Mouse (Mus musculus): Measurements from ENCODE around the gene Glyctk. TPM values are rescaled to one million over a fixed set of nuclear protein-coding genes. Genes with fewer than 3 reads are reported as not detected.

The Glyctk gene
- polyA plus RNA-seq, 1 experiment from 2014 or later = 1.9 TPM

- no peaks in the 10 kb centered on the region for H3K27me3 ChIP-seq (ENCODE audit: low read depth, poor library complexity, severe bottlenecking)
- no peaks in the 10 kb centered on the region for H3K9me3 ChIP-seq (replicated peaks)
- 93% methylated on average over 8 of the region's 8 CpGs for WGBS
- peaks cover 85% of the 10 kb centered on the region for H3K36me3 ChIP-seq
- H3K4me1 ChIP-seq = peaks cover 21% of the 10 kb centered on the region
- no peak overlapping the region for H3K4me3 ChIP-seq
- no peak overlapping the region for H3K27ac ChIP-seq
- DNase-seq (ENCODE audit: low spot score) = no peak
These were observed 36.2 kb upstream of the Glyctk start for GRCm38 (mm10) chr9:106193930-106194807.

- 91% methylated on average over 1 of the region's 1 CpGs for WGBS
- Histone ChIP-seq H3K36me3 (peaks cover 96% of the 10 kb centered on the region), H3K27me3 (ENCODE audit: low read depth, poor library complexity, severe bottlenecking) (no peaks in the 10 kb centered on the region), H3K9me3 (replicated peaks) (no peaks in the 10 kb centered on the region), H3K4me3 (no peak overlapping the region), H3K4me1 (peaks cover 11% of the 10 kb centered on the region), H3K27ac (no peak overlapping the region)
- no peak for DNase-seq (ENCODE audit: low spot score)
These were observed 35.1 kb upstream of the Glyctk start for GRCm38 (mm10) chr9:106192998-106193397.

DNA sequence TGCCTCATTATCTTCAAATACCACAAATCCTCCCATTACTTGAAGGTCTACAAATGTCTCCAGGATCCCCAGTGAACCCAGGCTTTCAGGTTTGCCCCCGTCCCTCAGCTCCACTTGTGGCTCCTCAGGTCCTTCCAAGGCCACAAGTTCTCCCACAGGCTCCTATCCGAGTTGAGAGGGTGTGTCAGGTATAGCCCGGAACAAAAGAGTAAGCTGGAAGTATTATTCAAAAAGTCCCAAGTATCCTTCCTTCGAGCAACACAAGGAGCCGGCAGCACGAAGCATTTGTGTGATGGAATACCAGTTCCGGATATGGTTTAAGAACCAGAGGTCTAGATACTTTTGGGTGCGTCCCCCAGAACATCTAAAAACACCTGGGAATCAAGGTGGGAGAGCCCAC, 34.1 kb upstream of the Glyctk start:
- Histone ChIP-seq H3K27me3 (ENCODE audit: low read depth, poor library complexity, severe bottlenecking) (no peaks in the 10 kb centered on the region), H3K4me1 (peaks cover under 1% of the 10 kb centered on the region), H3K27ac (no peak overlapping the region), H3K9me3 (replicated peaks) (no peaks in the 10 kb centered on the region), H3K4me3 (no peak overlapping the region), H3K36me3 (peaks cover 98% of the 10 kb centered on the region)
- 92% methylated on average over 8 of the region's 8 CpGs for WGBS
- no peak for DNase-seq (ENCODE audit: low spot score)

GRCm38 (mm10) chr9:106191355-106191754, 33.4 kb upstream of the Glyctk start:
- Histone ChIP-seq H3K36me3 (peaks cover 98% of the 10 kb centered on the region), H3K4me3 (no peak overlapping the region), H3K27ac (no peak overlapping the region), H3K4me1 (no peaks in the 10 kb centered on the region), H3K9me3 (replicated peaks) (no peaks in the 10 kb centered on the region), H3K27me3 (ENCODE audit: low read depth, poor library complexity, severe bottlenecking) (no peaks in the 10 kb centered on the region)
- 95% methylated on average over 1 of the region's 1 CpGs for WGBS
- DNase-seq (ENCODE audit: low spot score) = no peak

DNA sequence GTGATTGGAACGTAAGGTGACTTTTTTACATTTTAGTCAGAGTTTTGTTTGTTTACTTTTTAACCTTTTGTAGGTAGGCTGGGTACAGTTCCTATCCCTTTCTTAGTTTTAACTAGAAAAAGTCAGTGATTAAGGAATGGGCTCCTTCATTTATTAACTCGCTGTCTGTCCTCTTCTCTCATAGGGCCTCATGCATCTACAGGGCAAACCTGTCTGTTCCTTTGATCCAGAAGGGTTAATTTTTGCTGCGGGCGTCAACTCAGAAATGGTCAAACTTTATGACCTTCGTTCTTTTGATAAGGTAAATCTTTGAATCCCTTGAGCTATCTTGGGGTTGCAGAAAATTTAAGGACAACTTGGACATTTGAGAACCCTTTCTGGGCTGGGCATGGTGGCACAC, 26.1 kb upstream of the Glyctk start:
- WGBS = 95% methylated on average over 5 of the region's 5 CpGs
- H3K27me3 ChIP-seq (ENCODE audit: low read depth, poor library complexity, severe bottlenecking) = no peaks in the 10 kb centered on the region
- no peaks in the 10 kb centered on the region for H3K4me1 ChIP-seq
- H3K4me3 ChIP-seq = no peak overlapping the region
- no peak overlapping the region for H3K27ac ChIP-seq
- H3K36me3 ChIP-seq = peaks cover 100% of the 10 kb centered on the region
- no peak for DNase-seq (ENCODE audit: low spot score)
- no peaks in the 10 kb centered on the region for H3K9me3 ChIP-seq (replicated peaks)

DNA sequence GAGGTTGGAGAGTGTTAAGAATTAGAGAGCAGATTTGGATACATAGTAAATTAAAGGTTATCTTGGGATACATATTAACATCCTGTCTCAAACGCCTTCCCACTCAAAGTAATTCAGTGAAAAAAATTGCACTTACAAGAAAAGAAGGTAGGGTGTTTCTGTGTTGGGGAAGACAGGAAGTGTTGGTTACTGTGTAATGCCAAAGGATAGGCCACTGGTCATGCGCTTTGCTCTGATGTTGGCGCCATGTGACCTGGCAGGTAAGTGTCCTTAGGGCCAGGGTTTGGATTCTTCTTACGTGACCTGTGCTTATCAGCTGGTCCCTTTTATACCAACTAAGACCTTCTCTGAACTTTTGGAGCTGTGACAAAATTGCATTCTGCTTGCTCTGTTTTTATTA, 24.2 kb upstream of the Glyctk start:
- Histone ChIP-seq H3K27me3 (ENCODE audit: low read depth, poor library complexity, severe bottlenecking) (no peaks in the 10 kb centered on the region), H3K4me1 (peaks cover 3% of the 10 kb centered on the region), H3K4me3 (no peak overlapping the region), H3K27ac (no peak overlapping the region), H3K9me3 (replicated peaks) (no peaks in the 10 kb centered on the region), H3K36me3 (peaks cover 99% of the 10 kb centered on the region)
- WGBS = 95% methylated on average over 4 of the region's 4 CpGs
- no peak for DNase-seq (ENCODE audit: low spot score)

DNA sequence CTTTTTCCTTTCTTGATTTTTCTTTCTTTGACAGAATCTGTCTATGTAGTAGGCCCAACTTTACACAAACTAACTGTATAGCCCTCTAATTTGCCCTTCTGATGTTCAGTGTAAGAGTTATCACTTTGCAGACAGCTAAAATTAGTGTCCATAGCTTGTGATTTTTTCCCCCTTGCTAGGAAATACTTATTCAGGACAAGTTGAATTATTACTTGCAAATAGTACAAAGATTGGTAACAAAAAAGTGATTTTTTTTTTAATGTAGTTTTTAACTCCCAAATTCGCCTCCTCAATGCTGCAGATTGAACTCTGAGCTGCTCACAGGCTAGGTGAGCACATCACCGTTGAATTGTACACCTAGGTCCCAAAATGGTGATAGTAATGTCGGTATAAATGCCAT, 22.0 kb upstream of the Glyctk start:
- H3K27me3 ChIP-seq (ENCODE audit: low read depth, poor library complexity, severe bottlenecking) = no peaks in the 10 kb centered on the region
- no peak overlapping the region for H3K27ac ChIP-seq
- H3K4me1 ChIP-seq = peaks cover 24% of the 10 kb centered on the region
- no peak for DNase-seq (ENCODE audit: low spot score)
- H3K9me3 ChIP-seq (replicated peaks) = no peaks in the 10 kb centered on the region
- WGBS = 95% methylated on average over 3 of the region's 3 CpGs
- H3K4me3 ChIP-seq = no peak overlapping the region
- H3K36me3 ChIP-seq = peaks cover 90% of the 10 kb centered on the region

DNA sequence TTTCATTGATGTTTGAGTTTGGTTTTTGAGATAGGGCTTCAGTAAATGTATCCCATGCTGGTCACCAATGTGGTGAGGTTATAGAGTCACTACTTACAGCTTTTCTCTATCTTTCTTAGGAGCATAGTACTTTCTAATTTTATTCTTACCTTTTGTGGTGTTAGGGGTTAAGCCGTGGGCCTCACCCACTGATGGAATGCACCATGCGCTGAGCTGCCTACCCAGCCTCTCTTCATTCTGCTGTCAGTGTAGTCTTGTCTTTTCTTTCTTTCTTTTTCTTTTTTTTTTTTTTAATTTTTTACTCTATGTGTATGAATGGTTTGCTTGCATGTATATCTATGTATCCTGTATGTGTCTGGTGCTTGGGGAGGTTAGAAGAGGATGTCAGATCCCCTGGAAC, 21.5 kb upstream of the Glyctk start:
- H3K4me3 ChIP-seq = no peak overlapping the region
- no peak overlapping the region for H3K27ac ChIP-seq
- peaks cover 28% of the 10 kb centered on the region for H3K4me1 ChIP-seq
- no peak for DNase-seq (ENCODE audit: low spot score)
- H3K27me3 ChIP-seq (ENCODE audit: low read depth, poor library complexity, severe bottlenecking) = no peaks in the 10 kb centered on the region
- H3K9me3 ChIP-seq (replicated peaks) = no peaks in the 10 kb centered on the region
- 98% methylated on average over 2 of the region's 2 CpGs for WGBS
- peaks cover 85% of the 10 kb centered on the region for H3K36me3 ChIP-seq

DNA sequence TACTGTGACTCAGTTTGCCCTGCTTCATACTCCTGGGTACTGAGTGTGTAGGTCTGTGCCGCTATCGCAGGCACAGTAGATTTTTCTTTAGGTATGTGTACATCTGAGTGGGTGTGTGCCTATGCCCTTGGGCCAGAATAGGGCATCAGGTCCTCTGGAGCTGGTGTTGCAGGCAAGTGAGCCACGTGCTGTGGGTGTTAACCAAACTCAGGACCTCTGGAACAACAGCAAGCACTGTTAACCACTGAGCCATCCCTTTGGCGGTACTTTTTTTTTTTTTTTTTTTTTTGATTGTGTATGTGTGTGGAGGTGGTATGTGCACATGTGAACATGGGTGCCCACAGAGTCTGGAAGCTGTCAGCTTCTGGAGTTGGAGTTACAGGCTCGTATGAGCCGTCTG, 19.9 kb upstream of the Glyctk start:
- Histone ChIP-seq H3K36me3 (peaks cover 76% of the 10 kb centered on the region), H3K4me3 (no peak overlapping the region), H3K27ac (no peak overlapping the region), H3K27me3 (ENCODE audit: low read depth, poor library complexity, severe bottlenecking) (no peaks in the 10 kb centered on the region), H3K9me3 (replicated peaks) (no peaks in the 10 kb centered on the region), H3K4me1 (peaks cover 43% of the 10 kb centered on the region)
- 95% methylated on average over 6 of the region's 6 CpGs for whole genome bisulfite sequencing
- DNase-seq (ENCODE audit: low spot score) = no peak

DNA sequence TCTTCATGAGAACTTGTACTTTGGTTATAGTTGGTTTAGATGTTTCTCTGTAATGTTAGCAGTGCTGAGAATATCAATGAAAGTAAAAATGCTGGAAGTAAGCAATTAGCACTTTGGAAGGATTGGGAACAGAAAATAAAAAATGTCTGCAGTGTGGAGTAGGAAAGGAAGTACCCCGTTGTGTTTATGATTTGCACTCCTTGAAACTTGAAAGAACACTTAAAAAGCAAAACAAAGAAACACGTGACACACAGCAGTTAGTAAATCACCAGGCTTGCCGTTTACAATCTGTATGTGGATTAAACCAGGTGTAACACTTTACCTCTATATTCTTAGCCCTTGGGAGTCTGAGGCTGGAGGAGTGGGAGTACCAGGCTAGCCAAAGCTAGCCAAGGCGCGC, 18.8 kb upstream of the Glyctk start:
- Histone ChIP-seq H3K4me1 (peaks cover 48% of the 10 kb centered on the region), H3K4me3 (no peak overlapping the region), H3K27me3 (ENCODE audit: low read depth, poor library complexity, severe bottlenecking) (no peaks in the 10 kb centered on the region), H3K27ac (no peak overlapping the region), H3K36me3 (peaks cover 65% of the 10 kb centered on the region), H3K9me3 (replicated peaks) (no peaks in the 10 kb centered on the region)
- no peak for DNase-seq (ENCODE audit: low spot score)
- 71% methylated on average over 5 of the region's 5 CpGs for WGBS

DNA sequence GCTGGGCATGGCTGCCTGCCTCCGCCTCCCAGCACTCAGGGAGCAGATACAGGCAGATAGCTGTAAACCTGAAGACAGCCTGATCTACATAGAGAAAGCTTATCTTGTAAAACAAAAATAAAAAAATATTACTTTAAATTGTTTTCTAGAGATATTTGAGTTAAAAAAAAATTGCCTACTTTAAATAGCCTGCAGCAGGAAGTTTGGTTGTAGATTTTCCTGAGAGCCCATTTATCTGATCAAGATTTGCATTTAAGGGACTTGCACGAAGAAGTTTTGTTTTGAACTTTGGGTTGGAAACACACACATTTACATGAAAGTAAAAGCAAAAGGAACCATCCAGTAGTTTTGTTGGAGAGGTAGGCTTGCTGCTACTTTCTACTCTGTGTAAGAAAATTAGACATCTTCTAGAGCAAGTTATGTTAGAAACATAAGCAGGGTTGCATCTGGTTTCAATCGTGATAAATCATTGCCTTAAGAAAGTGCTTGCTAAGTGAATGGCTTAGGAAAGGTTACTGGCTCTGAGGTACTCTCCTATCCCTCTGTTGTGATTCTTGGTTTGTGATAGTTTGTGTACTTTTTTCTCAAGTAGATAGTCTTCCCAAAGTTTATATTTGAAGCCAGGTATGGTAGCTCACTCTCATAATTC, 17.7 kb upstream of the Glyctk start:
- 85% methylated on average over 3 of the region's 3 CpGs for WGBS
- no peak overlapping the region for H3K27ac ChIP-seq
- no peak overlapping the region for H3K4me3 ChIP-seq
- peaks cover 48% of the 10 kb centered on the region for H3K4me1 ChIP-seq
- no peaks in the 10 kb centered on the region for H3K27me3 ChIP-seq (ENCODE audit: low read depth, poor library complexity, severe bottlenecking)
- H3K9me3 ChIP-seq (replicated peaks) = no peaks in the 10 kb centered on the region
- peaks cover 54% of the 10 kb centered on the region for H3K36me3 ChIP-seq
- no peak for DNase-seq (ENCODE audit: low spot score)

DNA sequence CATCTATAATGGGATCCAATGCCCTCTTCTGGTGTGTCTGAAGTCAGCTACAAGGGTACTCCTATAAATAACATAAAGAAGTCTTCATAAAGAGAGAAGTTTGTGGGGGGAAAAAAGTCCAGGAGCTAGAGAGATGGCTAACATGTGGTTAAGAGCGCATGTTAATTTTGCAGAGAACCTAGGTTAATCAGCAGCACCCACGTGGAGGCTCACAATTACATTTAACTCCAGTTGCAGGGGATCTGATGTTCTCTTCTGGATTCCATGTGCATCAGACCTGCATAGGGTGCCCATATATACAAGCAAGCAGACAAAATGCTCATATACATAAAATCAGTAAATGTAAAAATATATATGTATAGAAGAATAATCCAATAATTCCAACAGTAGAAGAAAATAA, 15.4 kb upstream of the Glyctk start:
- Histone ChIP-seq H3K27ac (no peak overlapping the region), H3K9me3 (replicated peaks) (no peaks in the 10 kb centered on the region), H3K36me3 (peaks cover 31% of the 10 kb centered on the region), H3K4me3 (peak overlapping the region; percentile 94; the same call in 1 of the 2 replicates), H3K27me3 (ENCODE audit: low read depth, poor library complexity, severe bottlenecking) (no peaks in the 10 kb centered on the region), H3K4me1 (peaks cover 55% of the 10 kb centered on the region)
- 82% methylated on average over 2 of the region's 2 CpGs for WGBS
- DNase-seq (ENCODE audit: low spot score) = no peak

DNA sequence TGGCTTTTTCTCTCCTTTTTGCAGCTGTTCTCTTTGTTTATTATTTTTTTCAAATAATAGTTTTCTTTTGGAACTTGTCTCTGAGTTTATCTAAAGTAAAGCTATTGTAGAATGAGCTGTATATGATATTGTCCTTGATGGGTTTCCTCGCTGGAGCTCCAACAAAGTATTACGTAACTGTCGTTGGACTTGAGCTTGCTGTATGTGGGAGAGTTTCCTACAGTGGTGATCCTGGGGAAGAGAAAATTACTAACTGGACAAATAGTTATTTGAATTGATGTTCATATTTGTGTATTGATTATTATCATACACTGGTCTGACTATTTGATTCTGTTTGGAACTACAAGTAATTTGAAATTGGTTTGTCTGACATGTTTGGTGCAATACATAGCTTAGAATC, 14.6 kb upstream of the Glyctk start:
- H3K4me1 ChIP-seq = peaks cover 58% of the 10 kb centered on the region
- no peak for DNase-seq (ENCODE audit: low spot score)

More for the DNA sequence above, 14.6 kb upstream of the Glyctk start:
- Histone ChIP-seq H3K9me3 (replicated peaks) (no peaks in the 10 kb centered on the region), H3K4me3 (peak overlapping the region; percentile 94), H3K27me3 (ENCODE audit: low read depth, poor library complexity, severe bottlenecking) (no peaks in the 10 kb centered on the region), H3K27ac (peak overlapping the region; percentile 97; the same call in 1 of the 2 replicates), H3K36me3 (peaks cover 24% of the 10 kb centered on the region)
- WGBS = 64% methylated on average over 3 of the region's 3 CpGs
